Mouse (Mus musculus): ENCODE measurements around the gene Lats2.
A peak's percentile ranks its signal among the peaks of the same experiment; 100 is the strongest.

GRCm38 (mm10) chr14:57753351-57753992 lies 4.7 kb downstream of the Lats2 start:
- TF ChIP-seq EP300 (IDR thresholded peaks at IDR 0.05; ENCODE audit: low read depth) (peak; percentile 92), CTCF (IDR thresholded peaks at IDR 0.05; ENCODE audit: low read depth) (no peak)

Measured in liver, embryonic 14.5 days (tissue).